Mouse (Mus musculus) MEL (cell line): Measurements from ENCODE around the gene Tead4. TPM values are rescaled to one million over a fixed set of nuclear protein-coding genes. Genes with fewer than 3 reads are reported as not detected.

Experiments used
- DNase-seq: peaks from one replicate; pipeline ENCODE4 v3.0.0; 2011; ENCODE audit warnings: low read depth, low spot score
- H3K27ac ChIP-seq: 2 replicates; pipeline ENCODE4 v1.5.1; 2012; ENCODE audit warnings: low read depth, mild to moderate bottlenecking, control low read depth, low read length, moderate library complexity; ENCODE audit not compliant: control insufficient read depth
- H3K27me3 ChIP-seq, 2 experiments: fragments of 150-350 bp in 1 of 2; sonication (generic) in 1 of 2; 2 replicates each; pipeline ENCODE4 v1.6.1; 2012; ENCODE audit warnings: low read length in 2 of 2, mild to moderate bottlenecking in 2 of 2, improper control_type of control experiment in 1 of 2, moderate library complexity in 1 of 2; ENCODE audit not compliant: insufficient read depth in 2 of 2, control insufficient read depth in 1 of 2
- H3K36me3 ChIP-seq, 2 experiments: 2 replicates each; pipeline ENCODE4 v1.6.1; 2012 to 2014; ENCODE audit warnings: low read length in 2 of 2, improper control_type of control experiment in 1 of 2, inconsistent platforms in 1 of 2, mild to moderate bottlenecking in 1 of 2; ENCODE audit not compliant: insufficient read depth in 2 of 2, control insufficient read depth in 1 of 2
- H3K4me1 ChIP-seq, 2 experiments: fragments of 150-350 bp in 1 of 2; sonication (generic) in 1 of 2; 2 replicates each; pipeline ENCODE4 v1.6.1; 2012; ENCODE audit warnings: low read length in 2 of 2, improper control_type of control experiment in 1 of 2, mild to moderate bottlenecking in 1 of 2; ENCODE audit not compliant: insufficient read depth in 2 of 2, control insufficient read depth in 1 of 2
- H3K4me3 ChIP-seq, 2 experiments: fragments of 150-350 bp in 1 of 2; sonication (generic) in 1 of 2; 2 replicates each; pipeline ENCODE4 v1.5.1; 2012; ENCODE audit warnings: low read depth in 2 of 2, low read length in 2 of 2, mild to moderate bottlenecking in 2 of 2, moderate library complexity in 2 of 2, control low read depth in 1 of 2, improper control_type of control experiment in 1 of 2; ENCODE audit not compliant: control insufficient read depth in 1 of 2, insufficient read depth in 1 of 2
- H3K79me2 ChIP-seq: 2 replicates; pipeline ENCODE4 v1.6.1; 2012; ENCODE audit warnings: mild to moderate bottlenecking, low read length, moderate library complexity; ENCODE audit not compliant: control insufficient read depth, poor library complexity, insufficient read depth
- H3K9ac ChIP-seq: 2 replicates; pipeline ENCODE4 v1.6.1; 2012; ENCODE audit warnings: low read depth, mild to moderate bottlenecking, control low read depth, low read length, moderate library complexity; ENCODE audit not compliant: control insufficient read depth, poor library complexity, severe bottlenecking
- H3K9me3 ChIP-seq: fragments of 150-350 bp; sonication (generic); replicated peaks from 2 replicates; pipeline ENCODE4 v1.6.1; 2012; ENCODE audit warnings: mild to moderate bottlenecking, low read length, improper control_type of control experiment, moderate library complexity; ENCODE audit not compliant: insufficient read depth
- CHD1 ChIP-seq: IDR thresholded peaks from 2 replicates; pipeline ENCODE4 v1.6.1; 2012; ENCODE audit warnings: low read depth, mild to moderate bottlenecking, inconsistent platforms, low read length, improper control_type of control experiment
- CHD2 ChIP-seq: IDR thresholded peaks from 2 replicates; pipeline ENCODE4 v1.6.1; 2011; ENCODE audit warnings: low read length, improper control_type of control experiment
- EP300 ChIP-seq, 2 experiments: IDR thresholded peaks; 2 replicates each; pipeline ENCODE4 v1.6.1; 2011; ENCODE audit warnings: improper control_type of control experiment in 2 of 2, low read length in 2 of 2, low read depth in 1 of 2, mild to moderate bottlenecking in 1 of 2
- ETS1 ChIP-seq: IDR thresholded peaks from 2 replicates; pipeline ENCODE4 v1.6.1; 2012; ENCODE audit warnings: low read depth, mild to moderate bottlenecking, inconsistent platforms, low read length, improper control_type of control experiment, moderate library complexity
- HCFC1 ChIP-seq: IDR thresholded peaks from 2 replicates; pipeline ENCODE4 v1.6.1; 2012; ENCODE audit warnings: low read depth, mild to moderate bottlenecking, inconsistent platforms, low read length, improper control_type of control experiment, moderate library complexity
- MAZ ChIP-seq: IDR thresholded peaks from 2 replicates; pipeline ENCODE4 v1.6.1; 2012; ENCODE audit warnings: low read depth, mild to moderate bottlenecking, inconsistent platforms, low read length, improper control_type of control experiment
- MXI1 ChIP-seq: IDR thresholded peaks from 2 replicates; pipeline ENCODE4 v1.6.1; 2011; ENCODE audit warnings: mild to moderate bottlenecking, low read depth, low read length, improper control_type of control experiment
- POLR2A ChIP-seq, 2 experiments: IDR thresholded peaks; 2 replicates each; pipeline ENCODE4 v1.6.1; 2011 to 2012; ENCODE audit warnings: low read length in 2 of 2, mild to moderate bottlenecking in 2 of 2, control low read depth in 1 of 2, improper control_type of control experiment in 1 of 2, low read depth in 1 of 2, moderate library complexity in 1 of 2; ENCODE audit not compliant: control insufficient read depth in 1 of 2, insufficient read depth in 1 of 2, poor library complexity in 1 of 2
- SIN3A ChIP-seq: IDR thresholded peaks from 2 replicates; pipeline ENCODE4 v1.6.1; 2012; ENCODE audit warnings: low read length, improper control_type of control experiment, inconsistent platforms
- SMC3 ChIP-seq: IDR thresholded peaks from 2 replicates; pipeline ENCODE4 v1.6.1; 2011; ENCODE audit warnings: low read depth, low read length, improper control_type of control experiment
- UBTF ChIP-seq: IDR thresholded peaks from 2 replicates; pipeline ENCODE4 v1.6.1; 2012; ENCODE audit warnings: low read depth, mild to moderate bottlenecking, inconsistent platforms, low read length, improper control_type of control experiment, moderate library complexity, borderline replicate concordance; ENCODE audit not compliant: insufficient read depth
- ZMIZ1 ChIP-seq: IDR thresholded peaks from 2 replicates; pipeline ENCODE4 v1.6.1; 2012; ENCODE audit warnings: low read depth, mild to moderate bottlenecking, inconsistent platforms, low read length, improper control_type of control experiment, moderate library complexity
- polyA plus RNA-seq, 2 experiments: library from polyadenylated mRNA; stranded (reverse) in 1 of 2; unstranded in 1 of 2; fragments of >175 nt in 1 of 2; fragments of >200 nt in 1 of 2; gene quantifications; 2 replicates each; pipeline versions ENCODE4 v1.2.1 to v1.2.4; 2012; ENCODE audit warnings: low replicate concordance in 2 of 2, low read depth in 1 of 2; ENCODE audit not compliant: insufficient read length in 2 of 2, insufficient read depth in 1 of 2, missing spikeins in 1 of 2
- total RNA-seq: library from RNA; depleted of rRNA; stranded (reverse); fragments of 300-350 nt; gene quantifications from 2 replicates; pipeline ENCODE4 v1.2.3, GENCODE M21; 2012

The Tead4 gene
- total and polyA plus RNA-seq, 3 experiments = not detected

GRCm38 (mm10) chr6:128269850-128270249, 30.8 kb downstream of the Tead4 start:
- Histone ChIP-seq H3K9me3 (no peaks in the 10 kb centered on the region), H3K9ac (no peak overlapping the region), H3K36me3 (no peaks in the 10 kb centered on the region), H3K79me2 (no peaks in the 10 kb centered on the region), H3K4me3 (no peak overlapping the region), H3K4me1 (no peaks in the 10 kb centered on the region), H3K27me3 (no peaks in the 10 kb centered on the region), H3K27ac (no peak overlapping the region)
- no peak for TF ChIP-seq ZMIZ1
- TF ChIP-seq CHD2 = no peak
- no peak for TF ChIP-seq SIN3A
- no peak for TF ChIP-seq POLR2A (IDR thresholded peaks at IDR 0.05; ENCODE audit: control insufficient read depth in 1 of 2, insufficient read depth in 1 of 2, low read depth in 1 of 2, low read length in 2 of 2, poor library complexity in 1 of 2)
- TF ChIP-seq EP300 (IDR thresholded peaks at IDR 0.05; ENCODE audit: low read depth in 1 of 2, low read length in 2 of 2) = no peak
- TF ChIP-seq HCFC1 = no peak
- DNase-seq = no peak

- TF ChIP-seq UBTF (no peak), SMC3 (no peak)
- Histone ChIP-seq H3K4me1 (no peaks in the 10 kb centered on the region), H3K27ac (no peak overlapping the region), H3K9me3 (no peaks in the 10 kb centered on the region), H3K4me3 (no peak overlapping the region), H3K36me3 (no peaks in the 10 kb centered on the region), H3K9ac (no peak overlapping the region), H3K27me3 (no peaks in the 10 kb centered on the region), H3K79me2 (no peaks in the 10 kb centered on the region)
- no peak for DNase-seq
These were observed 35.6 kb downstream of the Tead4 start for GRCm38 (mm10) chr6:128264870-128265526.

GRCm38 (mm10) chr6:128261486-128261885, 39.1 kb downstream of the Tead4 start:
- Histone ChIP-seq H3K4me3 (no peak overlapping the region), H3K27ac (no peak overlapping the region), H3K79me2 (no peaks in the 10 kb centered on the region)
- TF ChIP-seq MAZ (no peak), CHD1 (no peak), ETS1 (no peak), MXI1 (no peak)
- TF ChIP-seq, all 39 proteins: peak for 0
- H3K9ac ChIP-seq = no peak overlapping the region
- no peaks in the 10 kb centered on the region for H3K9me3 ChIP-seq
- no peaks in the 10 kb centered on the region for H3K4me1 ChIP-seq
- no peak for DNase-seq
- no peaks in the 10 kb centered on the region for H3K27me3 ChIP-seq
- H3K36me3 ChIP-seq = no peaks in the 10 kb centered on the region
